Mouse (Mus musculus): ENCODE measurements around the gene Shd. TPM values are rescaled to one million over a fixed set of nuclear protein-coding genes. Genes with fewer than 3 reads are reported as not detected.
A peak's percentile ranks its signal among the peaks of the same experiment; 100 is the strongest.

Shd gene
- total RNA-seq, 2 experiments from 2014 or later: 0.34 TPM; not detected in 1

DNA sequence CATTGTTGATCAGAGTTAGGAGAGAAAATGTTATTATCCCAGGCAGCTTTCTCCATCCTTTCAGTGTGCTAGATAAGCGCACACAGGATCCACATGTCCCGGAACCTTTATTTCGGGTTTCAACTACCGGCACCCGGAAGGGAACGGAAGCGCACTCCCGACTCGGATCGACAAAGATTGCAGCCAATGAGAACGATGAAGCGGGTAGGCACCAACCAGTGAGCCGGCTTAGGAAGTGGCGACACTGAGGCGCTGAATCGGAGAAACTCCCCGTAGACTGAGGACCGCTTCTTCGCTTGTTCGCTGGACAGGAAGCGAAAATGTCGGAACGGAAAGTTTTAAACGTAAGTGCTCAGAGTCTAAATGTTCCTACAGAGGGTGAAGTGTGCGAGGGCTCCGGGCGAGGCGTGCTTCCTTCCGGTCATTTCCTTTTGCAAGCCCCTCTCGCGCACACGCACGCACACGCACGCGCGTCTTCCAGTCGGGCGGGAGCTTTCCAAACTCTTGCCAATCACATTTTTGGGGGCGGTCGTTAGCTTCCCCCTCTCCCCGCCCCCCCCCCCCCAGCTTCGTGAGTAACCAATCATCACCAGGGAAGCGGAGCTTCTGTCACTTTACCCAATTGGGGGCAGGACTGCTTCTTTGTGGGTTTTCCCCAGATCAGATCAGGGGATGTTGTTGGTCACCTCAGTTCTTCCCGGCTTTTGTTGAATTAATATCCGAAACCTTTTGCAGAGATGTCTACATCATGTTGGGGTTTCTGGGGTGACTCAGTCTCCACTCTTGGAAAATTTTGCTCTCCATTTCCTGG is 11.1 kb upstream of the Shd start, which contains the start of gene Yju2:
TSS of gene Yju2 (plus strand) at position 182 of the 811 bp plus-strand sequence.
- peak; percentile 93 for DNase-seq (ENCODE audit: low spot score)

DNA sequence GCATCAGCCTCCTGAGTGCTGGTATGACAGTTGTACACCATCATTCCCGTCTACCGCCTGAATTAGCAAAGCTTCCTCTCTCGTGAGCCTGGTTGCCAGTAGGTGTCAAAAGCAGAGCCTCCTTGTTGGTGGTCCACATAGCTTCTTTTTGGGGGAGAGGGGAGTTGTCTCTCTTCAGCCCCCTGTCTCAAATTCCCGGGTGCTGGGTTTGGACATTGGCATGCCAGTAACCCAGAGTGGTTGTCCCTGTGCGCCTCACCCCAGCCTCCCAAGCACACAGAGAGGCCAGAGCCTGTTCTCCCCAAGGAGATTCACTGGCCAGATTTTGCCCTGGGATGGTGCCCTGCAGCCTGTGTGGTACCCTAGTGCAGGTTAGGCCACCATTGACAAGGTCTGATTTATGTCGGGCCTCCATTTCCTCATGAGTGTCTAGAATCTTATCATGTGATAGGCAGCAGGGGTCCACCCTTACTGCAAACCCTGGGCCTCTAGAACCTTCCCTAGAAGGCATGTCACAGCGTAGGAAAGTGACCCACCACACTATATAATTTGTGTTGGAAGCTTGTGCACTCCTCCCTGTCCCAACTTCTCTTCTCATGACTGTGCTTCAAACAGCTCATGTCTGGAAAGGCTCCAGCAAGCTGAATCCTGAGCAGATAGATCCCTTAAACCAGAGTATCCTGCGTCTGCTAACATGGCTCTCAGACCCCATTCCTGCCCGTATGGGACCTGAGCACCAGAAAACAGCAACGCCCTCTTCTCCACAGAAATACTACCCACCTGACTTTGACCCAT is 10.1 kb upstream of the Shd start:
- DNase-seq (ENCODE audit: low spot score): no peak

DNA sequence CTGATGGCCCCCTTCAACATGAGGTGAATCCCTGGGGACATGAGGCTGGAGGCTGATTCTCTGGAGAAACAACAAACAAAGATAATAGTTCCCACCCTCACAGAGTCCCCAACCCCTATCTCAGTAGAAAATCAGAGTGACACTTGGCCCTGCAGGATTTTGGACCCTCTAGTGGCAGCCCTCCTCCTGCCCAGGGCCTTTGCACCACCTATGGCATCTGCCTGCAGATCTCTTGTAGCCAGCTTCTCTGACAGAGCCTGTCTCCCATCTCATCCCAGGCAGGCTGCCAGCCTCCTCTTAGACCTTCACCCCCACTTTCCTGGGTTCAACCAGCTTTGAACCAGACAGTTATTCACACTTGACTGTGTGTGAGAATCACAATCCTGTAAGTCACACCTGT is 9.5 kb upstream of the Shd start:
- DNase-seq (ENCODE audit: low spot score): no peak

DNA sequence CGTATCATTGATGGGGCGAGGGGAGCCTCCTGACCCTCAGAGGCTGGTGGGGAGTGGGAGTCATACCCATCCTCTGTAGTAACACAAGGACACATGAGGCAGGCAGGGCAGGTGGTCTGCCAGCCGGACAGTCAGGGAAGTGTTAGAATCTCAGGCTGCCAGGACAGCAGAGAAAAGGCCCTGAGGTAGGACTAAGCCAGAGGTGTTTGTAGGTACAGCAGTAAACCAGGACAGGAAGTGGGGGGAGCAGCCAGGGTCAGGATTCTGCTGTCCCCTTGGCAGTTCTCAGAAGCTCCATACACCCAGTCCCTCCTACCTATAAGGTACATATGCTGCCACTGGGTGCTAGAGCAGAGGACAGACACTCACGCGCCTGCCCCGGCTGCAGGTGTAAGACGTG is 8.6 kb upstream of the Shd start:
- no peak for DNase-seq (ENCODE audit: low spot score)

DNA sequence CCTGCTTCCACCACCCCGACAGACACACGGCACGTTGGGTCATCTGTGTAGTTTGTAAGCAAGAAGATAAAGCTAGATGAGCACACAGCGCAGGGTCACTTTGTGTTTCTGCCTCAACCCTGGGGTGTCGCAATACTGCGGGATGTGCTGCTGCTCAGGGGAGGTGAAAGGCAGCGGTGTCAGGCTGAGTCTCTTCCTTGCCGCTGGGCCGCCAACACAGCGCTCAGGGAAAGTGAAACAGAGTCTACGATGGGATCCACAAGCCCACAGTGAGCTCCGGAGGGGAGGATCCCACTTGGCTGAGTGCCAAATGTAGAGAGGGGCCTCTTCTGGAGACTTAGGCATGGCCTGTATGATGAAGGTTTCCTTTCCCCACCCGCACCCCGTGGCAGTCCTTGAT is 7.1 kb upstream of the Shd start:
- DNase-seq (ENCODE audit: low spot score): no peak

DNA sequence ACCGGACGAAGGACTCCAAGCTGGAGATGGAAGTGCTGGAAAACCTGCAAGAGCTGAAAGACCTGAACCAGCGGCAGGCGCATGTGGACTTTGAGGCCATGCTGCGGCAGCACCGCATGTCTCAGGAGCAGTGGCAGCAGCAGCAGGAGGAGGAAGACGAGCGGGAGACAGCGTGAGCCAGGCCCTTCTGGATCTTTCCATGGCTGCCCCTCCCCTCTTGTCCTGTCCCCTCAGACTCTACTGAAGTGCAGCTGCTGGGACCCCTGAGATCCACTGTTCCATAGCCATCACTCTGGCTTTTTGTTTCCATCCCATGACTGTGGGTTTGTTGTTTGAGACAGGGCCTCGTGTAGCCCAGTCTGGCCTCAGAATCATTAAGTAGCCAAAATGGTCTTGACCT is 5.8 kb upstream of the Shd start:
- DNase-seq (ENCODE audit: low spot score): no peak

DNA sequence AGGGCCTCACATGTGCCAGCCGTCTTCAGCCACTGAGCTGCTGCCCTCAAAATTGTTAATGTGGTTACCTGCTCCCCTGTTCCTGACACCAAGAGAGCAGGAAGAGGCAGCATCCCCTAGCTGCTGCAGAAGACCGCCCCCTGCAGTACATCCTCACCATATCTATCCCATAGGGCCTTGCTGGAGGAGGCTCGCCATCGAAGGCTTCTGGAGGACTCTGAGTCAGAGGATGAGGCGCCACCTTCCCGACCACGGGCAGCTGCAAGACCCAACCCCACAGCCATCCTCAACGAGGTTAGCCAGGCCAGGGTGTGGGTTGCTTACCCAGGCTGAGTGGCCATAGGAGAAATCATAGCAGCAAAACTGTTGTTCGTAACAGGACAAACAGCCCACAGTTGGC is 5.3 kb upstream of the Shd start:
- no peak for DNase-seq (ENCODE audit: low spot score)

DNA sequence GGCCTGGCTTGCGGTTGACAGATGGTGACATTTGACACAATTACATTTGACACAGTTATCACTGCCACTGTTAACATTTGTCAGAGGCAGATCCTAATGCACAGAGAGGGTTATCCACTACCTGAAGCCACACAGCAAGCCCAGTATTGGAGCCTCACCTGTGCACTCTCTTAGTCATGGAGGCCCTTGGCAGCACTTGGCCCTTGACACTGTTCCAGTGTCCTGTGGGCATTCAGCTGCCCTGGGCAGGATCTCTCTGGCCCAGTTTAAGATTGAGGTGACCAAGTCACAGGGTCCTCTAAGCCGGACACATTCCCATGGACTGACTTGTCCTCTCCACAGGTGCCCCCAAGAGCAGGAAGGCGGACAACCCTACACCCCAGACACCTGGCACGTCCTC is 3.1 kb upstream of the Shd start:
- no peak for DNase-seq (ENCODE audit: low spot score)

DNA sequence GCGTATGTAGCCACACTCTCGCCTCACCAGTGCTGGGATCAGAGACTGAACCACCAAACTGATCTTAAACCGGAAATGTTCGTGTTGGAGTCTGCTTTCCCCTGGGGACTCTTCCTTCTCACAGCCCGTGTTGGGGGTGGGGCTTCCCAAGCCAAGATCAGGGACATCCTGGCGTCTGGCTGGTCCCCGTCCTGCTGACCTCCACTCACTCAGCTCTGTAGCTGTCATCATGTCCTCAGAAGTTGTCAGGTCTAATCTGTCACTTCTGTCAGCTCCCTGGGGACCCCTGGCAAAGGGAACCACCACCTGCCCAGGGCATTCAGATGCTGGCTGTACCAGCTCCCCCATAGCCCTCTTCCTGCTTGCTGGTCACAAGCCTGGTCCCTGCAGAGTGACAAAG is 2.1 kb upstream of the Shd start:
- no peak for DNase-seq (ENCODE audit: low spot score)

DNA sequence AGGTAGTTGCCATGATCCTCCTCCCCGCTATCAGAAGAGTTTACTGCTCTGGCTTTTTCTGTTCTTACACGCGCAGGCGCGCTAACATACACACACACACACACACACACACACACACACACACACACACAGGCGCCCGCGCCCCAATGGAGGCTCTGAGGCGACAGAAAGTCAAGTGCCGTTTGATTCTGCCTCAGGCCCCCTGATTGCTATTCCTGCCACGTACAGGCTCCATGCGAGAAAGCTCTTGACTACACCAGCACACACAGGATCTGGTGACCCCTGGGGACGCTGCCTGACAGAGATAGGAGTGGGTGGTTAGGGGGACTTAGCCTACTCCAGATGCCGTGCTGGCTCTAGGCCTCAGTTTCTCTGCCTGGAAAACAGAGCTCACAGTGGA is 707 bp upstream of the Shd start:
- no peak for DNase-seq (ENCODE audit: low spot score)

DNA sequence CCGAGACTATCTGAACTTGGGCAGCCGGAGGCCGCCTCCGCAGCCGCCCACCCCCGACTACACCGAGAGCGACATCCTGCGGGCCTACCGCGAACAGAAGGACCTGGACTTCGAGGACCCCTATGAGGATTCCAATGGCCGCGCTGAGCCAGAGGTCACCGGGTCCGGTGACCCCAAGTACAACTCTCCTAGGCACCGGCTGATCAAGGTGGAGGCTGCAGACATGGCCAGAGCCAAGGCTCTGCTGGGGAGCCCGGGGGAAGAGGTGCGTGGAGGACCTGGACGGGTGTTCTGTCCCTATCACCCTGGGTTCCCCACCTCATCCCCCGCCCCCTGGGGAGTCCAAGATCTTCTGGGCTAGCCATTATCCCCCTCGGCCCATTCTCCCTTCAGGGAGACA is 1.2 kb downstream of the Shd start:
- no peak for DNase-seq (ENCODE audit: low spot score)

DNA sequence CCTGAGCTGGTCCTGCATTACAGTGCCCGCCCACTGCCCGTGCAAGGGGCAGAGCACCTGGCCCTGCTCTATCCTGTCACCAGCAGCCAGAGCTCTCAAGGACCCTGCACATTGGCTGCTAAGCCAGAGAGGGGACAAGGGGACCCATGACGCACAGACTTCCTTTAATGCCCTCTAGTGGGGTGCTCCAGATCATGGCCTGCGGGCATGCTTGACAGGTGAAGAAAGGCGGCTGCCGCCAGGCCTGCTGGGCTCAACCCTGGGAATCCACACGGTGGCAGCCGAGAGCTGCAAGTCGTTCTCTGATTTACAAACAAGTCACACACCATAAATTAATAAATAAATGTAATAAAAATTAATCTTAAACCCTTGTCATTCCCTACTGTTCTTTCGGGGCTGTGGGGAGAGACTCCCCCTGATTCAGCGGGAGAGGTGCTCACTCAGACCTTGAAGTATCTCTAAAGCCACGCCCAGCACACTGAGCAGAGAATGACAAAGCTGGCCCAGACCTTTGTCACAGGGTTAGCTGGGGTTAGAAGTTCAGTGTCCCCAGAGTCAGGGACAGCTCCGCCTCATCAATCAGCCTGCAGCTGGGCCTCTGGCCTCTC is 6.1 kb downstream of the Shd start:
- peak; percentile 79 for DNase-seq (ENCODE audit: low spot score)

DNA sequence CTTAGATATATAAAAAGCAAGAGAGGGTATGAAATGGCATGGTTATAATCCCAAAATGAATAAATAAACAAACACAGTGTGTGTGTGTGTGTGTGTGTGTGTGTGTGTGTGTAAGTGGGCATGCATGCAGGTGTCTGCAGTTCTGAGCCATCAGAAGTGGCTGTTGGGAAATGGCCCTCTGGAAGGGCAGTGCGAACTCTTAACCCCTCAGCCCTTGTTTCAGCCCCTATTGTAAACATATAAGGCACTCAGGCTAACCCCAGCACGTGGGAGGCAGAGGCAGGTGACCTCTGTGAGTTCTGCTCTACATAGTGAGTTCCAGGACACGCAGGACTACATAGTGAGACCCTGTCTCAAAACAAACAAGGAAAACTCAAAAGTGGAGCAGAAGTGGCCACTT is 7.0 kb downstream of the Shd start:
- no peak for DNase-seq (ENCODE audit: low spot score)

DNA sequence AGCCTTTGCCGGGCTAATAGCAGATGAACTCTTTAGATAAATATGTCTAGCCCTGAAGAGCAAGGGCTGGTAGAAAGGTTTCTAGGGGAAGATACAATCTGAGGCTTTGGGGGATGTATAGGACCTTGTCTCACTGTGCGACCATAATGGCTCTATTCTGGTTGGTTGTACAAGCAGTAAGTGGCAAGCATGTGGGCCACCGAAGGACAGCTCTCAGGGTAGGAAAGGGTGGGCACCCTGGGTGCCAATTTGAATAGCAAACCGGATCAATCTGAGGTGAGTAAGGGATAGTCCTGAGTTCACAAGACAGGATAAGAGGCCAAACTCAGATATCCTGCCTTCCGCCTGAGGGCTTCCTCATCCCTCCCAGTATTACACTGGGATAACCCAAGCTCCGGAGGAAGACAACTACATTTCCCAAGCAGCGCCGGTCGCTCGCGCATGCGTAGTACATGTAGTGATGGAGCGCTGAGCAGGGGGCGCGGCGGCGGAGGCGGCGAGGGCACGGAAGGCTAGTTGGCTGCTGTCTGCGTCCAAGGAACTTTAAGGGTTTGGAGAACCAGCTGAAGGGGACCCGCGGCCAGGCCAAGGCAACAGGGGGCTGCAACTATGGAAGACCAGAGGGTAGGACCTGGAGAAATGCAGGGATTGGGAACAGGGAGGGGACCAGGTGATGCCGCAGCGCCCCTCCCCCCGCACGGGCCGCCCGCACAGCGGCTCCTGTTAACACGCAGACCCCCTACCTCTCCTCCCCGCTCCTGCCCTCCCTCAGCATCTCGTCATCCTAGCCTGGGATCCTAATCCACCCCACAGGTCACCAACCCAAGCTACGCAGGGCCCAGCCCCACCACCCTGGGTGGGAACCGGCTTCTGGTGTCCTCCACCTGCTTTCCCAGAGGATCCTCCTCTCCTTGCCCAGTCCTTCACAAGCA is 16.0 kb downstream of the Shd start, which contains the start of gene Fsd1:
TSS of gene Fsd1 (plus strand) at position 480 of the 932 bp plus-strand sequence.
- DNase-seq (ENCODE audit: low spot score): no peak

DNA sequence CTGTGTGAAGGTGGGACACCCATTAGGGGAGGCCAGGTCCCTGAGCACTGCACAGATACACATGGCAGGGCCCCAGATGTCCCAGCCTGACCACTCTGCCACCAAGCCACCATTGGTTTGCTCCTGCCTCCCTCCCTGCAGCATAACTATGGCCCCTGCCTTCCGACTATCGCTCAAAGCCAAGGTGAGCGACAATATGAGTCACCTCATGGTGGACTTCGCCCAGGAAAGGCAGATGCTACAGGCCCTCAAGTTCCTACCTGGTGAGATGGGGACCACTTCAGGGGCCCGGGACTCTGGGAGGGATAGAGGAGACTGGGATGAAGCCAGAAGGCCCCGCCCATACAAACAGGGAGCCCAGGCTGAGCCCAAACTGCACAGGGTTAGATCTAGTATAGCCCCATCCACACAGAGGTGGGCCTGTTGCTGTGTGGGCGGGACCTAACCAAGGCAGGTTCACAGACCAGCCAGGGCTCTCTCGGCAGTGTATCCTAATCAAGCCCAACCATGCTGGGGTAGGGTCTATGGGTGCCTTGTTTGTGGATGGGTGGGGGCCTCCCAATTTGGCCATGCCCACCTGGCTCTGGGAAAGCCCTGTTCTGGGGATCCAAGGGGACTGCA is 20.1 kb downstream of the Shd start:
- DNase-seq (ENCODE audit: low spot score): no peak

DNA sequence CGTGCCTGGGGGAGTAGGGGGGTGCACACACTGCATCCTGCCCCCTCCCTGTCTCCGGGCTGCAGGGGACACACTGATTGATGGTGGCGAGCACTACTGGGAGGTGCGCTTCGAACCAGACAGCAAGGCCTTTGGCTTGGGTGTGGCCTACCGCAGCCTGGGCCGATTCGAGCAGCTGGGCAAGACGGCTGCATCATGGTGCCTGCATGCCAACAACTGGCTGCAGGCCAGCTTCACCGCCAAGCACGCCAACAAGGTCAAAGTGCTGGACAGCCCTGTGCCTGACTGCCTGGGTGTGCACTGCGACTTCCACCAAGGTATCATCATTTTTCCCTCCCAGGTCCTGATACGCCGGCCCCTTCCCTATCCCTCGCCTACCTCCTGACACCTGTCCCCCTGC is 25.7 kb downstream of the Shd start:
- peak; percentile 52 for DNase-seq (ENCODE audit: low spot score)

DNA sequence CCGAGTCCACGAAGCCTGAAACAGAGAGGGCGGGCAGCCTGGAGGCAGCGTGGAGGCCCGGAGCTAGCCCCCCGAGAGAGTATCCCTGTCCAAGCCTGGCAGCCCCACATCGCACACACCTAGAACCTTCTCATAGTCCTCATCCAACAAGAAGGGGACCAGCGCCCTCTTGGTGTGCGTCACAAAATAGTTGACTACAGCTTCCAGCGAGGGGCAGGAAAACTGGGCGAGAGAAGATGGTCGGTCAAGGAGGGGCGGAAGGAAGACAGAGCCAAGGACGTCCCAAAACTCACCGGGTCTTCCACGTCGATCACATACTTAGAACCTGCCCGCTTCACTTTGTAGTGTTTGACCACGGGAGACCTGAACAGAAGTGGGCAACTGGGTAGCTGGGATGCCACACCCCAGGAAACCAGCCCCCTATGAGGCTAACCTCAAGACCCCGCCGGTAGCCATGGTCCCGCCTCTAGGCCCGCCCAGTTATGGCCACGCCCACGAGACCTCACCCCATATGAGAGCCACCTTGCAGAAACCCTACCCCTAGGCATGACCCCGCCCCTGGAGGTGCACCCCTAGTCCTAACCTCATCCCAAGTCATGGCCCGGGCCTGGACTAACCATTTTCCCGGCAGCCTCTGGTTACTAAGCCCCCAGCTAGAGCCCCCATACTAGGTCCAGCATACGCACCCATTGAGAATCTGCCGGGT is 29.7 kb downstream of the Shd start:
- no peak for DNase-seq (ENCODE audit: low spot score)

DNA sequence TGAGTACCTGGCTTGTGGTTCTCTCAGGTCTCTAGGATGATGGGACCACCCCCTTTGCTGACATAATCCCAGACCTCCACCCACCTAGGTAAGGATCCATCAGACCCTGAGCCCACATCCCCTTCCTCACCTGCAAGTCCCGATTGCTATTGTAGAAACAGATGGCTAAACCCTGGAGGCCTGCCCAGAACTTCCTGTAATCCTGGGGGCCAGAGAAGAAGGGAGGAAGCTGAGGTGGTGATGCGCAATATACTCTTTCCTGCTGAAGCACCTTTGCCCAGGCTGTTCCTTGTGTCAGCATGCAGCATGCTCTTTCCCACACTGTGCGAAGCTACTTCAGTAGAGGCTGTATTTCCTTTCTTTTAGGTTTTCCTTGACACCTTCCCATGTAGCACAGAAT is 32.7 kb downstream of the Shd start:
- no peak for DNase-seq (ENCODE audit: low spot score)

DNA sequence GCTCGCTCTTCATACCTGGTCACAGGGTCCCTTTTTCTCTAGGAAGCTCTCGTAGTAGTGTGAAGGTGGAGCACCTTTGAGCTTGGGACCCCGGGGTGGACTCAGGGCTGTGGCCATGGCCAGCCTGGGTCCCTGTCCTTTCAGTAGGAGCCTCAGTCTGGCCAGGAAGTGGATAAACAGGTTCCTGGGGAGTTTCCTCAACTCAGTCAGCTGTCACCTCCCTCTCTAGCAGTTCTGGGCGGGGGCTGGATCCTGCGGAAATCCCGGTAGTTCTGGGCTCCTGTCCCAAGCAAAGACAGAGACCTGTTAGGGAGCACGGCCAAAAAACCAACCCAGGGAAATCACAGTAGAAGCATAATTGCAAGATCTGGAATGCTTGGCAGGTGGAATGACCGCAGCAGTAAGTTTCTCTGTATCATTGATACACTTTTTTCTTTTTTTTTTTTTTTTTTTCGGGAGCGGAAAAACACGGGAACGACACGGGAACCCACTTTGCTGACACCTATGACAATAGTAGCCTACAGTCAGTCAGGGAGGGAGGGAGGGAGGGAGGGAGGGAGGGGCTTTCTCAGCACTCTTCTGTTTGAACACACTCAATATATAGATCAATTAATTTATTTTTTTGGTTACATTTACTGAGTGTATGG is 35.3 kb downstream of the Shd start, which contains the start of the genes Stap2 and Mpnd:
TSS of gene Stap2 (minus strand) at position 170 of the 647 bp plus-strand sequence.
TSS of gene Mpnd (plus strand) at position 297 of the 647 bp plus-strand sequence.
- no peak for DNase-seq (ENCODE audit: low spot score)

Data from gastrocnemius, adult 18-20 months (tissue).